Mouse (Mus musculus): ENCODE measurements around the gene Hspe1. TPM values are rescaled to one million over a fixed set of nuclear protein-coding genes. Genes with fewer than 3 reads are reported as not detected.
"Not testable (repeated sequence)": the region's sequence is repeated elsewhere in the genome, so short reads cannot be mapped to it uniquely, and the experiment has no call there.

Gene Hspe1
- polyA plus RNA-seq, 1 experiment from 2014 or later = 292 TPM

- no peak overlapping the region for H3K9ac ChIP-seq
- H3K27me3 ChIP-seq = no peaks in the 10 kb centered on the region
- no peak overlapping the region for H3K4me3 ChIP-seq (replicated peaks)
- ATAC-seq (ENCODE audit: insufficient number of reproducible peaks, low FRiP score, low TSS enrichment, low read depth) = no peak
- 86% methylated on average over 4 of the region's 4 CpGs for WGBS
- no peaks in the 10 kb centered on the region for H3K9me3 ChIP-seq (replicated peaks)
- H3K4me2 ChIP-seq (replicated peaks) = no peak overlapping the region
- no peaks in the 10 kb centered on the region for H3K4me1 ChIP-seq
- H3K27ac ChIP-seq (replicated peaks) = no peak overlapping the region
- no peaks in the 10 kb centered on the region for H3K36me3 ChIP-seq
These were observed 21.3 kb downstream of the Hspe1 start for GRCm38 (mm10) chr1:55109066-55109766.

- H3K4me1 ChIP-seq = no peaks in the 10 kb centered on the region
- 86% methylated on average over 5 of the region's 5 CpGs for WGBS
These were observed 35.1 kb downstream of the Hspe1 start for GRCm38 (mm10) chr1:55123046-55123445.

GRCm38 (mm10) chr1:55123561-55123960 is 35.6 kb downstream of the Hspe1 start:
- 92% methylated on average over 2 of the region's 2 CpGs for WGBS
- Histone ChIP-seq H3K27me3 (no peaks in the 10 kb centered on the region), H3K36me3 (no peaks in the 10 kb centered on the region), H3K4me2 (replicated peaks) (no peak overlapping the region), H3K4me3 (replicated peaks) (no peak overlapping the region), H3K9ac (no peak overlapping the region), H3K4me1 (no peaks in the 10 kb centered on the region), H3K9me3 (replicated peaks) (no peaks in the 10 kb centered on the region), H3K27ac (replicated peaks) (no peak overlapping the region)
- ATAC-seq (ENCODE audit: insufficient number of reproducible peaks, low FRiP score, low TSS enrichment, low read depth) = no peak

More at GRCm38 (mm10) chr1:55123046-55123445, 35.1 kb downstream of the Hspe1 start:
- H3K27me3 ChIP-seq = no peaks in the 10 kb centered on the region
- H3K4me3 ChIP-seq (replicated peaks) = no peak overlapping the region
- H3K27ac ChIP-seq (replicated peaks) = no peak overlapping the region
- H3K36me3 ChIP-seq = no peaks in the 10 kb centered on the region
- ATAC-seq (ENCODE audit: insufficient number of reproducible peaks, low FRiP score, low TSS enrichment, low read depth) = no peak
- H3K9ac ChIP-seq = no peak overlapping the region
- no peak overlapping the region for H3K4me2 ChIP-seq (replicated peaks)
- no peaks in the 10 kb centered on the region for H3K9me3 ChIP-seq (replicated peaks)

- H3K27ac ChIP-seq (replicated peaks); H3K27me3 ChIP-seq; H3K4me2 ChIP-seq (replicated peaks); H3K4me3 ChIP-seq (replicated peaks); H3K36me3 ChIP-seq; H3K9ac ChIP-seq; ATAC-seq (ENCODE audit: insufficient number of reproducible peaks, low FRiP score, low TSS enrichment, low read depth); H3K4me1 ChIP-seq; H3K9me3 ChIP-seq (replicated peaks): not testable (repeated sequence)
- WGBS = 88% methylated on average over 2 of the region's 2 CpGs
These were observed 36.2 kb downstream of the Hspe1 start for GRCm38 (mm10) chr1:55124136-55124535.

- ATAC-seq (ENCODE audit: insufficient number of reproducible peaks, low FRiP score, low TSS enrichment, low read depth) = no peak
- Histone ChIP-seq H3K9me3 (replicated peaks) (no peaks in the 10 kb centered on the region), H3K27me3 (no peaks in the 10 kb centered on the region), H3K4me1 (peaks cover 16% of the 10 kb centered on the region), H3K4me3 (replicated peaks) (no peak overlapping the region), H3K36me3 (no peaks in the 10 kb centered on the region), H3K4me2 (replicated peaks) (no peak overlapping the region), H3K27ac (replicated peaks) (no peak overlapping the region), H3K9ac (no peak overlapping the region)
- 93% methylated on average over 5 of the region's 5 CpGs for WGBS
These were observed 41.8 kb downstream of the Hspe1 start for GRCm38 (mm10) chr1:55129716-55130115.

- H3K9ac ChIP-seq = peak overlapping the region; percentile 98
- H3K36me3 ChIP-seq = no peaks in the 10 kb centered on the region
- H3K9me3 ChIP-seq (replicated peaks) = no peaks in the 10 kb centered on the region
- peaks cover 16% of the 10 kb centered on the region for H3K4me1 ChIP-seq
- WGBS = 54% methylated on average over 10 of the region's 10 CpGs
- ATAC-seq (ENCODE audit: insufficient number of reproducible peaks, low FRiP score, low TSS enrichment, low read depth) = no peak
- H3K4me3 ChIP-seq (replicated peaks) = peak overlapping the region; percentile 100
- no peaks in the 10 kb centered on the region for H3K27me3 ChIP-seq
- peak overlapping the region; percentile 58 for H3K4me2 ChIP-seq (replicated peaks)
- H3K27ac ChIP-seq (replicated peaks) = peak overlapping the region; percentile 98
These were observed 42.4 kb downstream of the Hspe1 start for GRCm38 (mm10) chr1:55130190-55130916.

- Histone ChIP-seq H3K27ac (replicated peaks) (peak within 1 kb of the TSS; percentile 98), H3K4me2 (replicated peaks) (peak within 1 kb of the TSS; percentile 58), H3K9me3 (replicated peaks) (no peaks in the 10 kb centered on the region), H3K36me3 (no peaks in the 10 kb centered on the region), H3K4me3 (replicated peaks) (peak within 1 kb of the TSS; percentile 100), H3K27me3 (no peaks in the 10 kb centered on the region), H3K9ac (peak within 1 kb of the TSS; percentile 98), H3K4me1 (peaks cover 16% of the 10 kb centered on the region)
- WGBS = under 1% methylated on average over 42 of the region's 42 CpGs
- peak; percentile 96 for ATAC-seq (ENCODE audit: insufficient number of reproducible peaks, low FRiP score, low TSS enrichment, low read depth)
These were observed 43.0 kb downstream of the Hspe1 start, which contains the start of gene Mob4 for GRCm38 (mm10) chr1:55130943-55131401. Gene Mob4, plus strand, starts transcription at chr1:55131231.

- no peaks in the 10 kb centered on the region for H3K9me3 ChIP-seq (replicated peaks)
- ATAC-seq (ENCODE audit: insufficient number of reproducible peaks, low FRiP score, low TSS enrichment, low read depth) = peak; percentile 84
- peak overlapping the region; percentile 100 for H3K4me3 ChIP-seq (replicated peaks)
- peak overlapping the region; percentile 98 for H3K27ac ChIP-seq (replicated peaks)
- 0% methylated on average over 47 of the region's 47 CpGs for WGBS
- H3K36me3 ChIP-seq = no peaks in the 10 kb centered on the region
- peak overlapping the region; percentile 58 for H3K4me2 ChIP-seq (replicated peaks)
- H3K9ac ChIP-seq = peak overlapping the region; percentile 98
- no peaks in the 10 kb centered on the region for H3K27me3 ChIP-seq
- H3K4me1 ChIP-seq = peaks cover 16% of the 10 kb centered on the region
These were observed 43.6 kb downstream of the Hspe1 start for GRCm38 (mm10) chr1:55131424-55132014.

GRCm38 (mm10) chr1:55132308-55132707 is 44.4 kb downstream of the Hspe1 start:
- Histone ChIP-seq H3K4me1 (peaks cover 16% of the 10 kb centered on the region), H3K4me3 (replicated peaks) (peak overlapping the region; percentile 100), H3K4me2 (replicated peaks) (peak overlapping the region; percentile 58)

GRCm38 (mm10) chr1:55133173-55133572 is 45.2 kb downstream of the Hspe1 start:
- no peak overlapping the region for H3K4me3 ChIP-seq (replicated peaks)
- H3K9ac ChIP-seq = no peak overlapping the region
- H3K27ac ChIP-seq (replicated peaks) = no peak overlapping the region
- peaks cover 3% of the 10 kb centered on the region; the same call in 1 of the 2 replicates for H3K36me3 ChIP-seq
- ATAC-seq (ENCODE audit: insufficient number of reproducible peaks, low FRiP score, low TSS enrichment, low read depth) = no peak
- H3K4me2 ChIP-seq (replicated peaks) = 0 out of 2 replicates have a peak overlapping the region, but pooled peaks have one; percentile 22
- H3K4me1 ChIP-seq = peaks cover 16% of the 10 kb centered on the region
- H3K9me3 ChIP-seq (replicated peaks) = no peaks in the 10 kb centered on the region
- WGBS = 51% methylated on average over 2 of the region's 2 CpGs
- no peaks in the 10 kb centered on the region for H3K27me3 ChIP-seq

More at GRCm38 (mm10) chr1:55132308-55132707, 44.4 kb downstream of the Hspe1 start:
- Histone ChIP-seq H3K27ac (replicated peaks) (peak overlapping the region; percentile 98; the same call in 1 of the 2 replicates), H3K36me3 (no peaks in the 10 kb centered on the region), H3K9ac (peak overlapping the region; percentile 98; the same call in 1 of the 2 replicates), H3K27me3 (no peaks in the 10 kb centered on the region), H3K9me3 (replicated peaks) (no peaks in the 10 kb centered on the region)
- 66% methylated on average over 4 of the region's 4 CpGs for WGBS
- ATAC-seq (ENCODE audit: insufficient number of reproducible peaks, low FRiP score, low TSS enrichment, low read depth) = no peak

- H3K27ac ChIP-seq (replicated peaks) = no peak overlapping the region
- no peaks in the 10 kb centered on the region for H3K9me3 ChIP-seq (replicated peaks)
- peaks cover 3% of the 10 kb centered on the region; the same call in 1 of the 2 replicates for H3K36me3 ChIP-seq
- no peak overlapping the region for H3K4me3 ChIP-seq (replicated peaks)
- no peak for ATAC-seq (ENCODE audit: insufficient number of reproducible peaks, low FRiP score, low TSS enrichment, low read depth)
- no peak overlapping the region for H3K9ac ChIP-seq
- no peaks in the 10 kb centered on the region for H3K27me3 ChIP-seq
- H3K4me1 ChIP-seq = peaks cover 16% of the 10 kb centered on the region
- H3K4me2 ChIP-seq (replicated peaks) = no peak overlapping the region
- WGBS = 89% methylated on average over 3 of the region's 3 CpGs
These were observed 46.4 kb downstream of the Hspe1 start for GRCm38 (mm10) chr1:55134301-55134700.
